Mouse (Mus musculus) C3H10T1/2 (cell line): ENCODE measurements around the gene Tox3. TPM values are rescaled to one million over a fixed set of nuclear protein-coding genes. Genes with fewer than 3 reads are reported as not detected.

Experiments
- polyA plus RNA-seq, 2 experiments: library from polyadenylated mRNA; unstranded; fragments of >200 nt; fragmentation: generic; extraction: Trizol; gene quantifications; one replicate each; pipeline ENCODE4 v1.2.1; 2012; ENCODE audit warnings: missing spikeins in 2 of 2

The Tox3 gene
- not detected for polyA plus RNA-seq

GRCm38 (mm10) chr8:90348178-90348925 is at the start of gene Tox3:
TSS of gene Tox3 (minus strand) at chr8:90348343.

